Mouse (Mus musculus): ENCODE measurements around the gene Parvb.

Gene Parvb

DNA sequence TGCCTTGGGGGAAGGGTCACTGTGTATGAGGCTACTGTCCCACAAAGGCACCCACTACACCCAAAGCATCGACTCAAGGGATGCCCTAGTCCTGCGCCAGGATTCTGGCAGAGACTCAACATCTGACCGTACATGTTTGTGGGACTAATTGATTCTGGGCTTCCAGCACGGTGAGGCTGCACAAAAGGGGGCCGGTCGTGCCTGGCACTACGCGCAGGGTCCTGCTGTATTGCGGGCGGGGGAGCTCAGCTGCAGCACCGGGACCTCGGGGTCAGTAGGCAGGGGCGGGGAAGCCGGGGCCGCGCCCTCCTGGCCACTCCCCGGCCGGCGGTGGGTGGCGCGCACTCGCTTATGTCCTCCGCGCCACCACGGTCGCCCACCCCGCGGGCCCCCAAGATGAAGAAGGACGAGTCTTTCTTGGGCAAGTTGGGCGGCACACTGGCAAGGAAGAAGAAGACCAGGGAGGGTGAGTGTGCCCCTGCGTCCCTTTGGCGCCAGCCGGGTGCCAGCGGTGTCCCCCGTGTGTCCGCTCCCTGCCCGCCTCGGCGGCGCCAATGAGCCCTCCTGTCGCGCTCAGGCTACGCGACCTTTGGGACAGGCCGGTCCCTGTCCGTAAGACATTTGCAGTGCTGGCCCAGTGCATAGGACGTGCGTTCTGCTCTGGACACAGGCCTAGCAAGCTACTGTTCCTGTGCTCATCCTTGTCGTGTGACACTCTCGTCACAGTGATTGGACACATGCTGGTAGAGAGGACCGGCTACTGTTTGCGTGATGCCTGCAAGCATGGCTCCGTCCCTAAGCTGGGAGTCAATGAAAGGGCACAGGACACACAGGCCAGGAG is at the start of gene Parvb:
Parvb (plus strand) TSS at position 323 of the 841 bp plus-strand sequence.
- no peak for DNase-seq (ENCODE audit: low read depth)

DNA sequence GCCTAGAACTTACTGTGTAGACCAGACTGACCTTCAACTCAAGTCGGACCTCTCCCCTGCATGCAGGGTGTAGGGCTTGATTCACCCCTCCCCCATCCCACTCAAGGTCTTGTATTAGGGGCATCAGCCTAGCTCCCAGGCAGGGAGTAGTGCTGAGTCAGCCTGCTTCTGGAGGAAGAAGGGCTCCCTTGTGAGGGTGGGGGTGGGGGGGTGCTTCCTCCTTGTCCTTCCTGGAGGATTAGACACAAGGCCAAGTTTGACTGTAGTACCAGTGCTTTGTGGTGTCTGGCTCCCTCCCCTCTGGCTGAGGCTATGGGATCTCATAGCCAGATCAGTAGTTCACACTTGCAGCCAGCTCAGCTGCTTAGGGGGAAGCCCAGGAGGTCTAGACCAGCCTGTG is 47.9 kb upstream of the Parvb start:
- DNase-seq (ENCODE audit: low read depth) = no peak

DNA sequence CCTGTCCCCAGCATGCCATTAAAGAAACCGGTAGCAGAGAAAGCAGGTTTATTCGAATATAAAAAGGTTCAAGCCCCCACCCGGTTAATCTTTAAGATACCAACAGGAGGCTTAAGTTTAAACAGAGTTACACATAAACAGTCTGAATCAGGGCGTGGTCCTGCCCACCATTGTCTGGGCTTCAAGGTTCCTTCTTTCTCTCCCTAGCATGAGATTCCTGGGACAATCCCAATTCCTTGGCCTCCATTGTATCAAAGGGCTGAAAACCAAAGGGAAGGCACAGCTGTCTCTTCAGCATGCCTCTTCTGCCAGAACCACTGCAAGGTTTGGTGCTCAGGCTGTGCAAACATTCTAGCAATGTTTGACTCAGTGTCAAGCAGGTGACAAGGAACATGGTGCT is 45.6 kb upstream of the Parvb start:
- DNase-seq (ENCODE audit: low read depth) = no peak

DNA sequence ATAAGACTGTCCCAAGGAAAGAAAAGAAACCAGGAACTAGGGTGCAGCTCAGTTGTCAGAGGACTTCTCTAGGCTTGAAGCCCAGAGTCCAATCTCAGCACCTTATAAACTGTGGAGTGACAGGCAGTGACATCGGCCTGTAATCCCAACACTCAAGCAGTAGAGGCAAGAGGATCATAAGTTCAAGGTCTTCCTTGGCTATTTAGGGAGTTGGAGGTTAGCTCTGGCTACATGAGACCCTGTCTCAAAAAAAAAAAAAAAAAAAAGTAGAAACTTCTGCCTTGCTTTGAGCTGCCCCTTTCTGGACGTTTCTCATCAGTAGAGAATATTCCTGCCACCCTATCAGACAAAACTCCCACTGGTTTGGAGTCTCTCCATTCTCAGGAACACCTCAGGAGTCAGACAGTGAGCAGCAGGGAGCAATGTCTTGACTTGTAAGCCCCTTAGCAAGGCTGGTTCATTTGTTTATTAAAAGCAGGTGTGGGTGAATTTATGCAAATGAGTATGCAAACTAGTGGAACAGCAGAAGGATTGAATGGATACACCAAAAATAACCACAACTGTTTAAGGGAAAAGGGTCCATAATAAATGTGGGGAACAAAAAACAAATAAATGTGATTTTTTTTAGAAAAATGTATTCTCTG is 42.8 kb upstream of the Parvb start:
- no peak for DNase-seq (ENCODE audit: low read depth)

DNA sequence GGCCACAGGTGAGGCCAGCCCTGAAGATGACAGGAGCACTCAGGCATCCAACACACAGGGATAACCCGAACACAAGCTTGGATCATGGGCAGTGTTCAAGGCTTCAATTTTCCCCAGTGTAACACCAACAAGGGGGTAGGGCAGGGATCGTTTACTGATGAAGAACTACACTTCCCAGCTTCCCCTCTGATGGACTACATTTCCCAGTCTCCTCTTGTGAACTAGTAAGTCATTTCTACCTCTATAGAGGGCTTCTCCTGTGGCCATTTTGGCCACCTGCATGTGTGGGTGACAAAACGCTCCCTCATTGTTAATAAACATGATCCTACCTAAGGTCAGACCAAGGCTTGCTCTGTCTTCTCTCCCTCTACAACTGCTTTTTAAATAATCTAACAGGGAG is 42.0 kb upstream of the Parvb start:
- no peak for DNase-seq (ENCODE audit: low read depth)

DNA sequence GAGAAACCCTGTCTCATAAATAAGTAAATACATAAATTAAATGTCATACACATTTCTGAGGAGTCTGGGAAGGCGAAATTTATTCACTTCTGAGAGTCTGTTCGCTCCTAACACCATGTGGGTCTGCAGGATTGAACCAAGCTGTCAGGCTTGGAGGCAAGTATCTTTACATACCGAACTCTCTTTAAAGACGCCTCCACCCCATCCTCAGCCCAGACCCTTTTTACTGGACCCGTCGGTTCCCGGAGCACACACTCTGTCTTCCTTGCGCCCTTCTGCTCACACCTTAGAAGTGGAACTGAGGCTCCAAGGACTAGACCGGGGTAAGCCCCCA is 40.2 kb upstream of the Parvb start:
- DNase-seq (ENCODE audit: low read depth) = no peak

DNA sequence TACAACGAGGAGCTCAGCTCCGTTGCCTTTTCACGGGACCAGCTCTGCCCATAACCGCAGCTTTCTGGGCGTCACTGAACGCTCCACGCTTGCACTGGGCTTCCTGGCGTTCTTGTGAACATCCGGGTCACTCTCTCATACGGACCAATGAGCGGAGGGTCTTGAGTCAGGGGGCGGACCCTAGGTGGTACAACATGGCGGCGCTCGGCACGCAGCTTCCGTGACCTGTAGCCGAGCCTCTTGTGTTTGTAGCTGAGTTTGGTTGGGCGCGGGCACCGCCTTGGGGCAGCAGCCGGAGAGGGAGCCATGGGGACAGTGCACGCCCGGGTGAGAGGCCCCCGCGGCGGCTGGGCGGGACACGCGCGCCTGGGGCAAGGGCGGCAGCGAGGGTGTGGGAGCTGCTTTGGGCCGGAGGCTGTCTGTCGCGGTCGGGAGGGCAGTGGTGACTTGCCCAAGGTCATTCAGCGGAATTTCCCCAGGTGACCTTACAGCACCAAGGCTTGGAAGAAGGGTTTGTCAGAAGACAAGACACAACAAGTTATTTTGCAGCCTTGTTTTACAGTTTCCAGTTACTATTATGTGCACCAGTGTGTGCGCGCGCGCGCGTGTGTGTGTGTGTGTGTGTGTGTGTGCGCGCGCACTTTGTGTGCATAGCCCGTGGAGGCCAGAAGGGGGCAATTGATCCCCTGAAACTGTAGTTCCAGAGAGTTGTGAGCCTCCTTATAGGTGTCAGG is 39.6 kb upstream of the Parvb start, which contains the start of gene Samm50:
Samm50 (plus strand) TSS at position 184 of the 734 bp plus-strand sequence.
- DNase-seq (ENCODE audit: low read depth) = peak; percentile 91

DNA sequence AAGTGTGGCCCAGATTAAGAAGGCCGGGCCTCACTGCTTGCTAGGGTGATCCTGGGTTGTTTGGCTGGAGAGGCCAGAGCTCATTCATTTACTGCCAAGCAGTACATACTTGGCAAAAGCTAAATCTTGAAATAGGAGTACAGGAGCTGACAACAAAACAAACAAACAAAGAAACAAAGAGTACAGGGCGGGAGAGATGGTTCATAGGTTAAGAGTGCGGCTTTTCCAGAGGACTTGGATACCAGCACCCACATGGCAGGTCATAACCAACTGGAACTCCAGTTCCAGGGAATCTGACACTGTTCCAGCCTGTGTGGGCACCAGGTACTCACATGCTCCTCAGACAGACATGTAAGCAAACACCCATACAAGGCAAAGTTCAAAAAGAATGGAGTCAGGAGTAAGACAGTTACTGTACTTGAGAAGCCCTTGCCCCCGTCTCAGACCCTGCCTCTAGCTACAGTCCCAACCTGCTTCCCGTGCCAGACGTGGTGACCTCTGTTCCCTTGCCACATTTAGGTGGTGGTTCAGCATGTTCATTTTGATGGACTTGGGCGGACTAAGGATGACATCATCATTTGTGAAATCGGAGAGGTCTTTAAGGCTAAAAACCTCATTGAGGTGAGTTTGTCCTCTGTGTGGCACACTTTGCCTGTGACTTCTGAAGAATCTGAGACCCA is 35.2 kb upstream of the Parvb start:
- no peak for DNase-seq (ENCODE audit: low read depth)

DNA sequence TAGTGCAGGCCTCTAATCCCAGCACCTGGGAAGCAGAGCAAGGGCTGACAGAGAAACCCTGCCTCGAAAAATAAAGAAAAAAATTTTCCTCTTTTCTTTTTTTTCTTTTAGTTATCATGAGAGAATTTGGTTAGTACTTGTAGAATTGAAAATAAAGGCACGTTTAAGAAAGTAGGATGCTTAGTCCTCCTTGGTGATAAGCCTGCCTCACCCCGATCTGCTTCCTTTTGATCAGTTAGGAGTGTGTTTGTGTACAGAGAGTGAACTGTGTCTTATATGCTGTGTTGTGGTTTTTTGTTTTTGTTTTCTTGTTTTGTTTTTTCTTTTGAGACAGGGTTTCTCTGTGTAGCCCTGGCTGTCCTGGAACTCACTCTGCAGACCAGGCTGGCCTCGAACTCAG is 24.5 kb upstream of the Parvb start:
- no peak for DNase-seq (ENCODE audit: low read depth)

DNA sequence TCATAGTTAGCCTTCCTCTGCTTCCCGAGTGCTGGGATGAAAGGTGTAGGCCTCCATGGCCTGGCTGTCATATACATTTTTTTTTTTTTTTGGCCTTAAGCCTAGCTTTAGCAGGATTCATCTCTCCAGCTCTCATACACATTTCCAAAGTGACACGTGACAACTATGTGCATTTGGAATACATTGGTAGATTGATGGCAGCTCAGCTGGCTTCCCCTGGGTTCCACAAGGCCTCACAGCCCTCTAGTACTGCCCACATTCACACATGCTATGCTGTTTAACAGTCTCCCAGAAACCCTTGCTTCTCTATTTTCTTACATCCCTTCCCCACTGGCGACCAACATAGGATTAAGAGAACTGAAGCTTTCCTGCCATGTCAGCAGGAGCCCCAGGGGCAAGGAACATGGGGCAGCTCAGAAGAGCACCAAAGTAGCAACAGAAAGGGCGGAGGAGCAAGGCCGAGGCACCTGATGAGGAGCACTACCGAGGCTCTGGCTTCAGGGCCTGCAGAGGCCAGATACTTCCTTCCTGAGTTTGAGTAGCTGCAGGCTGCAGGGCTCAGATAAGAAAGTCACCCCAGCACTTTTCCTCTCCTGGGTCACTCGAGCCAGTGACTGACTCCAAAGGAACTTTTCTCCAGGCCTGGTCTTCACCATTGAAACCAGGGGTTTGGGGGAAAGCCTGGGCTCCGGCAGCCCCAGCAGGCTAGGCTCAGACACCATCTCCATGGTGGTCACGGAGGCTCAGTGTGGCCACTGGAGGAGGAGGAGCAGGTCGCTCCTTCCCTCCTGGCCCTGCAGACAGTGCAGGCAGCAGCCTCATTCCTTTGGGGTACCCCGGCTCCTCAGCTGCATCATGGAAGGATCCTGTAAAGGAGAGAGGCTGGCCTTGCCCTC is 22.1 kb upstream of the Parvb start:
- no peak for DNase-seq (ENCODE audit: low read depth)

DNA sequence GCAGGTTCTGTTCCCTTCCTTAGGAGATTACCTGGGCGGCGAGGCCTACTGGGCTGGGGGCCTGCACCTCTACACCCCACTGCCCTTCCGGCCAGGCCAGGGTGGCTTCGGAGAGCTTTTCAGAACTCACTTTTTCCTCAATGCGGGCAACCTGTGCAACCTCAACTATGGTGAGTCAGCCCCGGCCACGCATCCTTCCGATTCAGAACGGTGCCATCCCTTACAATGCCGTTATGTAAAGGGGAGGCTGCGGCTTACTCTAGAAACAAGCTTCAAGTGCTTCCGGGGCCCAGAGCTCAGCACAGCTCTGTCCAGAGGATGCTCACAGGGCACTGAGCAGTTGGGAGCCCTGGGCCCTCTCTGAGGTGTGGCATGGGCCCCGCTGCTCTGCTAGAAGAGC is 21.4 kb upstream of the Parvb start:
- no peak for DNase-seq (ENCODE audit: low read depth)

DNA sequence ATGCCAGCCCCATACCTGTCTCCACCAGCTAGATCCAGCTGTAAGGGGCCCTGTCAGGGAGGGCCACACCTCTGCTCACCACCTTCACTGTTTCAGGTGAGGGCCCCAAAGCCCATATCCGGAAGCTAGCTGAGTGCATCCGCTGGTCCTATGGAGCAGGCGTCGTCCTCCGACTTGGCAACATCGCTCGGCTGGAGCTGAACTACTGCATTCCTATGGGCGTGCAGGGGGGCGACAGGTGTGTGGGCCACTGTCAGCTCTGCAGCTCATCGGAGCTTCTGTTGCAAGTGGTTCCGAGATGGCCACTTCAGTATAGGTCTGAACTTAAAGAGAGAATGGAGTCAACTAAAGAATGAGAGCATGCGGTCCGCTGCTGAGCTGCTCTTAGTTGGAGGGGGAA is 20.9 kb upstream of the Parvb start:
- no peak for DNase-seq (ENCODE audit: low read depth)

DNA sequence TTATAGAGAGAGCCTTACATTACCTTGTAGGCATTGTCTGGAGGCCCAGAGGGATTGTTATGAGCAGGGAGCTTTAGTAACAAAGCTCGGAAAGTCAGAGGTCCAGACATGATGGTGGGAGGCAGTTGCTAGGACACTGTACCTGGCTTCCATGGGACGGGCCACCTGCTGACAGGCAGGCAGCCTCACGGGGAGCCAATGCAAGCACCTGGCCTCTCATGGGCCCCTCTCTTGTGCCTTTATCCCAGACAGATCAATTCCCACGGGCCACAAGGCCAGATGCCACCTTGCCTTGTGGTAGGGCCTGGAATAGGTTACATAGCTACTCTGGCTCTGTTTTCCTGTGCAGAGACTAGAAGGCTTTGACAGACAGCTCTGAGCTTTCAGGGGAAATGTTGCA is 20.3 kb upstream of the Parvb start:
- no peak for DNase-seq (ENCODE audit: low read depth)

DNA sequence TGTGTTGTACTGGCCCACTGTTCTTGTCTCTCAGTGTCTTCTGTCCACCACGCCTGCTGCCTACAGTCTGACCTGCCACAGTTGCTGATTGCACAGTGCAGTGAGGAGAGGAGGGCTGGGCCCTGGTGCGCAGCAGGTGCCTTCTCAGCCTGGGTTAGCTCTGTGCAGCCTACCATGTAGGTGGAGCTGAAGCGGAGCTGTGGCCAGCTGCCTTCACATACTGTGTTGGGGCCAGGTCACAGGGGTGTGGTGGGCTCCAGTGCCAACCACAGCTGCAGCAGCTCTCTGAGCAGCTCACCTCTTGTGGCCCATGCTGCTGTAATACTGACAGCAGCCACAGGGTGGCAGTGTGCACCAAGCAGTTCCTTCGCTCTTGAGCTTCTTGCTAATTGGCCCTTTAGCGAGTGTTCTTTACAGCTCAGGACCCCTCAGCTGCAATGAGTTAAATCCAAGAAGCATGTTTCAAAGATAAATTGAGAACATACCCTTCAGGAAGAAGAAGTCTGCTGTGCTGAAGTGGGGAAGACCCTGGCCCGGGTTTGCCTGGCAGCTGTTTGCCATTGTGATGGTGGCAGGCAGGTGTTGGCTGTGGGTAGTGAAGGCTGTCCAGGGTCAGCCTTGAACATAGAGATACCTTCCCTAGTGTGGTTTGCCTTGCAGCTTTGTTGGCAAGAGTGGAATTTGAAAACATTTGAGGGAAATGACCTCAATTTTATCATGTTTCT is 19.6 kb upstream of the Parvb start:
- peak; percentile 81 for DNase-seq (ENCODE audit: low read depth)

DNA sequence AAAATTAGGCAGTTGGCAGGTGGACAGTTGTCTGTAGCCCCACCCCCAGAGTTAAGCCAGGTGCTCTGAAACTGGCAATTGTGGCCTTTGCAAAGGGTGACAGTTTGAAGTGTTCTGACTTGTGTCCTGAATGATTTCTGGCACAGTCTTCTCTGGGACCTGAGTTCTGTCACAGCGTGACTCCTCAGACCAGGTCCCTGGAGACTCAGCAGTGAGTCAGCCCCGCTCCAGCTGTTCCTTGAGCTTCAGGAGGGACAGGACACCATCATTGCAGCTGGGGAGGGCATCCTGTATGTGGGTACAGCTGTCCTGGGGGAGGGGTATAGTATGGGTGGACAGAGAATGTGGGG is 19.1 kb upstream of the Parvb start:
- no peak for DNase-seq (ENCODE audit: low read depth)

DNA sequence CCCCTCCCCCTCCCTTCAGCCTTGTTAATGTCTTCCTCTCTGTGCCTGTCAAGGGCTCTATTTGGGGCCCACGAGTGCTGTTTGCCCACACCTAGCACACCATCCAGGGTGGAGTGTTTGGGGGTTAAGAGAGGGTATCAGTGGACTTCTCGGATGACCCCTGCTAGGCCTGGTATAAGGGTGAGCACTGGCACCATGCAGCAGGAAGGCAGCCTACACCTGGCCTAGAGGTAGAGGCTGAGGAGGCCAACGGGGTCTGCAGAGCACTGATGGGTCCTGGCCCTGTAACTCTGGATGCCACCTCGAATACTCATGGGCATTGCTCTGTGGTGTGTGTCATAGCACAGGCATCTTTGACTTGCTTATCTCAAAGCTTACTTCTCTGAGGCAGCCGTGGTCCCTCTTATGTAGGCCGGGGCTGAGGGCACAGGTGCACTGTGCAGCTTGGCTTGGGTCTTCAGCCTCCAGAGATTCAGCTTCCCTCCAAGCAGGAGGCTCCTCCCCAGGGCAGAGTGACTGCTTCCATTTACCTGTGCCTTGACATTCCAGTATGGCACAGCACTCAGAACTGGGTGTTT is 18.6 kb upstream of the Parvb start:
- DNase-seq (ENCODE audit: low read depth) = no peak

DNA sequence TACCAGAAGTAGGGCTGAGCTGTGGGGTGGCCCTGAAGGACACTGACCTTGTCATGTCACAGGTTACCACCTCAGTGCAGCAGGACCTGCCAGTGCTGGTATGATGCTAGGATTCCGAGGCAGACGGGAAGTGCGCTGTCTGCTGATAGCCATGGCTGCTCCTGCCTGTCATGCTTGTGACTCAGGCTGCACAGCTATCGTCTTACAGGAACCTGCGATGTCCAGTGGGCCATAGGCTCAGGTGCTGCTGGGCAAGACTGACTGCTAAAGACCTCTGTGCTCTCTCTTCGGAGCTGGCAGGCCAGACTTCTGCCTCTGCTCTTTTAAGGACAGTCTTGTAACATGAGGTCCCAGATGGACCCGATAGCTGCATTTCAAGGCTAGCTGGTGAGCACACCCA is 17.4 kb upstream of the Parvb start:
- no peak for DNase-seq (ENCODE audit: low read depth)

DNA sequence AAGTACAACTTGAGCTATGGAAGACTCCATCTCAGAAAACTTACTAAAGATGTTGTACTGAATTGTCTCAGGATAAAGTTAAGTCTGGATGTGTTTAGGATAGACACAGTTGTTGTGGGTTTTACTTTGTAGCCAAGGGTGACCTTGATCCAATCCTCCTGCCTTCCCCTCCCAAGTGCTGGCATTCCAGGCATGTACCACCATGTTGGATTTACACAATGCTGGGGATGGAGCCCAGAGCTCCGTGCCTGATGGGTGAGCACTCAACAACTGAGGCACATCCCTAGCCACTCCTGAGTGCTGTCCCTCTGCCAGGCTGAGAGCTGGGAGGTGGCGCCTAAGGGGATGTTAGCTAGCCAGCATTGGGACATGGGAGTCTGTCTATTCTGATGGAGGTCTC is 16.6 kb upstream of the Parvb start:
- no peak for DNase-seq (ENCODE audit: low read depth)

DNA sequence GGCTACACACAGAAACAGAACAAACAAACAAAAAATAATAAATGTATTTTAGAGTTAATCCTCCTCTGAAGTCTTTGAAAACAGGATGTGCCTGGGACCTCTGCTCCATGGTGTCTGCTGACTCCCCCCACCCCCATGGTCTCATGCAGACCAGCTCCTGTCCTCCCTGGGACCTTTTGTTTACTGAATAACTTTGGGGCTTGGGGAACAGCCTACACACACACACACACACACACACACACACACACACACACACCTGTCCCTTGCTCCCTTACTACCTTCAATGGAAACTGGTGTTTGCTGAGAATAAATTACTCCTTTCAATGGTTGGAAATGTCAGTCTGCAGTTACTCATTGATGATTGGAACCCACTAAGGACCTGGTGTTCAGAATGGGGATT is 15.8 kb upstream of the Parvb start:
- no peak for DNase-seq (ENCODE audit: low read depth)

DNA sequence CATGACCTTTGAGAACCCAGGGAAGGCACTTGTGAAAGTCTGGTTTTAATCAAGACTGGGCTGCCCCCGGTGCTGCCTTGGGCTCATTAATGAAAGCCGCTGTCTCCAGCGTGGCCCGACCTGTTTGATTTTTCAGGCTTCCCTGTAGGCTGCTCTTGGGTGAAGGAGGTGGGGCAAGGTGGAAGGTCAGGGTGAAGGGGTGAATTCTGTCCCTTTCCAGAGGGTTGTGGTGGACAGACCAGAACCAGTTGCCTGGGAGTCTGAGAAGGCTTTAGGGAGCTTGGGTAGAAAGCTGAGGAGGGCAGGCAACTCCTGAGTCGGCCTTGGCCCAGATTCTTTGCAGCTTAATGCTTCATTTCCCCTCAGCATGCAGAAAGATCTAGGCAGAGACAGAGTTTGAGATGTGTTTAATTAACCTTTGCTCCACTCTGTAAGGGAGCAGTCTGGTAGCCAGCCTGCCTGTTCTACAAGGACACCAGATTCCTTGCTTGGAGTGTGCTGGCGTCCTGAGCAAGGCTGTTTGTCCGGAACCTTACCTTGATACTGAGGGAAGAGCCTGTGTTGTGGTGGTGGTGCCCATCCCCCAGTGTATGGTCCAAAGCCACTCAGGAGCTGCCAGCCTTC is 15.3 kb upstream of the Parvb start:
- DNase-seq (ENCODE audit: low read depth) = no peak

All from c-Kit-positive CD71-positive TER-119-negative erythroid progenitor cells, embryonic 14.5 days (primary cell).